Mouse (Mus musculus) ES-Bruce4 (cell line): ENCODE results near the gene Zfpm1. TPM values are rescaled to one million over a fixed set of nuclear protein-coding genes. Genes with fewer than 3 reads are reported as not detected.

ENCODE experiments used
- H3K27ac ChIP-seq: 2 replicates; pipeline ENCODE4 v1.5.1; 2012; ENCODE audit warnings: low read length, inconsistent platforms; ENCODE audit not compliant: insufficient read depth
- H3K27me3 ChIP-seq: 2 replicates; pipeline ENCODE4 v1.6.1; 2012; ENCODE audit warnings: mild to moderate bottlenecking, low read length, inconsistent platforms; ENCODE audit not compliant: control insufficient read depth, poor library complexity, insufficient read depth, severe bottlenecking
- H3K36me3 ChIP-seq: 2 replicates; pipeline ENCODE4 v1.6.1; 2012; ENCODE audit warnings: inconsistent platforms, mild to moderate bottlenecking, low read length, moderate library complexity; ENCODE audit not compliant: control insufficient read depth, poor library complexity, insufficient read depth, severe bottlenecking
- H3K4me1 ChIP-seq: one replicate; pipeline ENCODE4 v1.8.1; 2011; ENCODE audit warnings: low read length; ENCODE audit not compliant: control insufficient read depth, insufficient read depth
- H3K4me3 ChIP-seq: 2 replicates; pipeline ENCODE4 v1.5.1; 2011; ENCODE audit warnings: low read depth, mild to moderate bottlenecking, low read length
- H3K9ac ChIP-seq: 2 replicates; pipeline ENCODE4 v1.6.1; 2012; ENCODE audit warnings: low read depth, mild to moderate bottlenecking, inconsistent platforms; ENCODE audit not compliant: poor library complexity, severe bottlenecking
- H3K9me3 ChIP-seq: replicated peaks from 2 replicates; pipeline ENCODE4 v1.6.1; 2012; ENCODE audit warnings: mild to moderate bottlenecking, low read length, inconsistent platforms; ENCODE audit not compliant: control insufficient read depth, poor library complexity, insufficient read depth, severe bottlenecking
- CTCF ChIP-seq: IDR thresholded peaks from one replicate; pipeline ENCODE4 v1.8.1; 2011; ENCODE audit warnings: low read depth, low read length
- EP300 ChIP-seq: IDR thresholded peaks from 2 replicates; pipeline ENCODE4 v1.6.1; 2011; ENCODE audit warnings: low read depth, low read length; ENCODE audit not compliant: insufficient read depth
- POLR2A ChIP-seq: IDR thresholded peaks from one replicate; pipeline ENCODE4 v1.8.1; 2011; ENCODE audit warnings: low read length; ENCODE audit not compliant: insufficient read depth
- polyA plus RNA-seq: library from polyadenylated mRNA; stranded (reverse); fragments of >200 nt; gene quantifications from 2 replicates; pipeline ENCODE4 v1.2.4, GENCODE M21; 2011; ENCODE audit warnings: low read depth; ENCODE audit not compliant: missing spikeins, insufficient read depth, insufficient read length

Gene Zfpm1
- polyA plus RNA-seq, 1 experiment, result 15.5 TPM

- H3K27ac ChIP-seq, result no peak overlapping the region
- H3K27me3 ChIP-seq, result no peaks in the 10 kb centered on the region
- TF ChIP-seq CTCF, result no peak
- TF ChIP-seq EP300, result no peak
- TF ChIP-seq POLR2A, result no peak
- H3K9ac ChIP-seq, result no peak overlapping the region
- no peaks in the 10 kb centered on the region for H3K36me3 ChIP-seq
- H3K4me1 ChIP-seq, result peaks cover 9% of the 10 kb centered on the region
- no peak overlapping the region for H3K4me3 ChIP-seq
- H3K9me3 ChIP-seq, result no peaks in the 10 kb centered on the region
These were observed 66.0 kb downstream of the Zfpm1 start for GRCm38 (mm10) chr8:122347811-122348552.

- no peak overlapping the region for H3K9ac ChIP-seq
- no peak overlapping the region for H3K27ac ChIP-seq
- no peaks in the 10 kb centered on the region for H3K27me3 ChIP-seq
- H3K9me3 ChIP-seq, result no peaks in the 10 kb centered on the region
- TF ChIP-seq CTCF (no peak), POLR2A (no peak), EP300 (no peak)
- peaks cover 5% of the 10 kb centered on the region for H3K4me1 ChIP-seq
- H3K36me3 ChIP-seq, result no peaks in the 10 kb centered on the region
- no peak overlapping the region for H3K4me3 ChIP-seq
These were observed 67.7 kb downstream of the Zfpm1 start for GRCm38 (mm10) chr8:122349357-122350297.

GRCm38 (mm10) chr8:122350309-122351089 is 68.6 kb downstream of the Zfpm1 start:
- Histone ChIP-seq H3K4me3 (no peak overlapping the region), H3K36me3 (no peaks in the 10 kb centered on the region), H3K27ac (no peak overlapping the region), H3K27me3 (no peaks in the 10 kb centered on the region), H3K4me1 (peaks cover 4% of the 10 kb centered on the region), H3K9ac (no peak overlapping the region), H3K9me3 (no peaks in the 10 kb centered on the region)
- no peak for TF ChIP-seq POLR2A
- no peak for TF ChIP-seq CTCF
- no peak for TF ChIP-seq EP300

DNA sequence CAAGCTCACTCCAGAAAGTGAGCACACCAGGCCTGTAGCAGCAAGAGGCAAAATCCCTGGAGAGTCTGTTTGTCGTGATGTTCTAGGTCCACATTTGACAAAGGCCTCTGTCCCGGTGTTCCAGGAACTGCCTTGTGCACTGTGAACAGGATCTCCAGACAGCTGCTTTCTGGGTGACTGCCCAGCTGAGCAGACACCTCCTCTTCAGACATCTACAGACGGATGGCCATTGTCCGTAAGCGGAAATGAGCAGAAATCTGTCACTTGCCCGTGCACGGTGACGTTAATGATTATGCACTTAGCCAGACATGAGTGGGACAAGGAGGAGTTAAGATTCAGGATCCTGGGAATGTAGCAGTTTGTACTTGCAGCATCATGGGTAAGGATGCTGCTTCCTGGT is 72.2 kb downstream of the Zfpm1 start:
- H3K27me3 ChIP-seq, result no peaks in the 10 kb centered on the region
- no peak overlapping the region for H3K9ac ChIP-seq
- TF ChIP-seq POLR2A (no peak), EP300 (no peak), CTCF (no peak)
- no peak overlapping the region for H3K27ac ChIP-seq
- no peaks in the 10 kb centered on the region for H3K36me3 ChIP-seq
- no peaks in the 10 kb centered on the region for H3K9me3 ChIP-seq
- H3K4me3 ChIP-seq, result no peak overlapping the region
- H3K4me1 ChIP-seq, result peaks cover 4% of the 10 kb centered on the region

DNA sequence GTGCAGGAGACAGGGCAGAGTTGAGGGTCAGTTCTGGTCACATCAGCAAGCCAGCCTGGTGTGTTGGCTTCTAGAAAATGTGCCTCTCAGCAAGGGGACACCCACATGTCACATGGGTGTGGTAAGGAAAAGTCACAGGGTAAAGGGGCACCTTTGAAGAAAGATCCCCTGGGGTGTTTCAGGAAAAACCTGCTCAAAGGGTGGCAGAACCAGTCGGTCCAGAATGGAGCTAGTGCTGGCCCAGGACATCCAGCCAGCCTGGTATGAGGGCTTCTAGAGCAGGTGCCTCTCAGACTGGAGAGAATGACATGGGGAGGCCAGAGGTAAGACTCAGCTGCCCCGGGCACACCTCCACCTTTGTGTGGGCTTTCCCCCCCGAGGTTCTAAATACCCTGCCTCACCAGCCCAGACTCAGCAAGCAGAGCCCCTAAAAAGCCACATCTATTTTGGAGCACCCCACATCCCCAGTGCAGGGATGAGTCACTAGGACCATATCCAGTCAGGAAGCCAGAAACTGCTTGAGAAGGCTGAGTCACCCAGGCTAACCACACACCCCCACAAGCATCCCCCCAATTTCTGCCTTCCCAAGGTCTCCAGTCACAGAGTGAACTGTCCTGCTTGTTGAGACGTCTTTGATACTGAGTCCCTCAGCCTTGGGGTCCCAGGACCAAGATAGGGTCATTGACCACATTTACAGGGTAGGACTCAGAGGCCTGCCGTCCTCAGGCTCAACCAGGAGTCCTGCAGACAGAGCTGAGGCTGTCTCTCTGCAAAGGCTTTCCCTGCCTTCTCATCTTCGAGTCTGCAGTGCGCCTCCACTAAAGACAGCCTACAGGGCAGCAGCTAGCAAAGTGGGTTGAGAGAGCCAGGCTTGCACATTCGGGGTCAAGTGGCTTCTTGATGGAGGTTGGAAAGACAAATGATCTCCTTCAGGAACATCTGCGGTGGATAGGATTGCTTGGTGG is 74.0 kb downstream of the Zfpm1 start:
- Histone ChIP-seq H3K27me3 (no peaks in the 10 kb centered on the region), H3K36me3 (no peaks in the 10 kb centered on the region)

More for the DNA sequence above, 74.0 kb downstream of the Zfpm1 start:
- peaks cover 3% of the 10 kb centered on the region for H3K4me1 ChIP-seq
- H3K27ac ChIP-seq, result no peak overlapping the region
- no peak overlapping the region for H3K4me3 ChIP-seq
- H3K9me3 ChIP-seq, result no peaks in the 10 kb centered on the region
- no peak overlapping the region for H3K9ac ChIP-seq
- TF ChIP-seq EP300, result no peak
- TF ChIP-seq POLR2A, result no peak
- TF ChIP-seq CTCF, result no peak
